Mouse (Mus musculus): ENCODE measurements around the gene Ptprcap. TPM values are rescaled to one million over a fixed set of nuclear protein-coding genes. Genes with fewer than 3 reads are reported as not detected.

The Ptprcap gene
- total RNA-seq, 2 experiments from 2014 or later, result 0.49 to 2.0 TPM

DNA sequence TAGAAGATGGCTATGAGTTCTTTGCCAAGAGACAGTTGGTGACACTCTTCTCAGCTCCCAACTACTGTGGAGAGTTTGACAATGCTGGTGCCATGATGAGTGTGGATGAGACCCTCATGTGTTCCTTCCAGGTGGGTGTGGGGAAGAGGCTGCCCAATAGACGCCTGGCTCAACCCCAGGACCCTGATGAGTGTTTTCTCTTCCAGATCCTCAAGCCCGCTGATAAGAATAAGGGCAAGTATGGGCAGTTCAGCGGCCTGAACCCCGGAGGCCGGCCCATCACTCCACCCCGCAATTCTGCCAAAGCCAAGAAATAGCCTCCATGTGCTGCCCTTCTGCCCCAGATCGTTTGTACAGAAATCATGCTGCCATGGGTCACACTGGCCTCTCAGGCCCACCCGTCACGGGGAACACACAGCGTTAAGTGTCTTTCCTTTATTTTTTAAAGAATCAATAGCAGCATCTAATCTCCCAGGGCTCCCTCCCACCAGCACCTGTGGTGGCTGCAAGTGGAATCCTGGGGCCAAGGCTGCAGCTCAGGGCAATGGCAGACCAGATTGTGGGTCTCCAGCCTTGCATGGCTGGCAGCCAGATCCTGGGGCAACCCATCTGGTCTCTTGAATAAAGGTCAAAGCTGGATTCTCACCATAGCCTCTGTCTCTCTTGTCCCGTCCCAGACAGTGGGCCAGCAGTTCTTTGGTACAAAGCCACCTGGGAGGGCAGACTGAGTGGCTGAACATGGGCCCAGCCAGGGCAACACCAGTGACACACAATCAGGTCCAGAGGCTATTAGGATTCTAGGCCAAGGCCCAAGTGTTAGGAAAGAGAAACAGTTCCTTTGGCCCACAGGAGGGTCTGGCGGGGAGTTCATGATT lies 41.6 kb downstream of the Ptprcap start:
- no peak for DNase-seq

- no peak for DNase-seq
Measured at GRCm38 (mm10) chr19:4196048-4196447, 42.6 kb downstream of the Ptprcap start.

DNA sequence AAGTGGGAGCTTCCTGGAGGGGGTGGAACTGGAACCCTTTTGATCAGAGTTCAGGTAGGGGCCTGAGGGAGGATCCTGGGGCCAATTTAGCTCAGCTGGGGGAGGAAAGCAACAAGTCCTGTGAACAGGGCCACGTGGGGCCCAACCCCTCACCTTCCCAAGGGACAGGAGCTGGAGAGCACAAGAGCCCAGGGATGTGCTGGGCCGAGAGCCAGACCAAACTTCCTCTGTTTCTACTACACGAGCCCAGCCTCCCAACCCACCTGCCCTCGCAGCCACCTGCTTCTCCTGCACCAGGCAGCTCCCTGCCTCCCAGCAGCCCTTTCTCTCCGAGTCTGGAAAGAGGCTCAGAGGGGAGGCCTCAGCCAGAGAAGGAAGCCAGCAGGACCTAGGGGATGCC lies 43.1 kb downstream of the Ptprcap start:
- no peak for DNase-seq

DNA sequence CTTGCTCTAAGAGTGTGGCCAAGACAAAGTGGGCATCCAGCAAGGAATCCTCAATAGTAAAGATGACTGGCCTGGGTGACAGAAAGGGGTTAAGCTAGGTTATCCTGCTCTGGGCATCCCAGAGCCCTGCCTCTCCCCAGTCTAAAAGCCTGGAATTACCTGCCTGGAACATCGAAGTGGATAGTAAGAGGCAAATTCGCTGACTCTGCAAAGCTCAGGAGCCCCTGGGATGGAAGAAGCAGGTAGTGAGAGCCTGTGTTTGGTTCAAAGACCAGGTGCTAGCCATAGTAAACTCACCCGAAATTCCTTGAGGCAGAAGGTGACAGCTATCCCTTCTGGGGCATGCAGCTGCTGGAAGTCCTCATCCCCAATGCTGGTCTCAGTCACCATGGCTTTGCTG lies 43.8 kb downstream of the Ptprcap start:
- no peak for DNase-seq

- DNase-seq, result peak; percentile 95
Measured at GRCm38 (mm10) chr19:4201291-4201909, 48.0 kb downstream of the Ptprcap start, which contains the start of gene Rad9a. Rad9a (minus strand) TSS chr19:4201662.

- DNase-seq, result no peak
Measured at GRCm38 (mm10) chr19:4202149-4202548, 48.7 kb downstream of the Ptprcap start.

DNA sequence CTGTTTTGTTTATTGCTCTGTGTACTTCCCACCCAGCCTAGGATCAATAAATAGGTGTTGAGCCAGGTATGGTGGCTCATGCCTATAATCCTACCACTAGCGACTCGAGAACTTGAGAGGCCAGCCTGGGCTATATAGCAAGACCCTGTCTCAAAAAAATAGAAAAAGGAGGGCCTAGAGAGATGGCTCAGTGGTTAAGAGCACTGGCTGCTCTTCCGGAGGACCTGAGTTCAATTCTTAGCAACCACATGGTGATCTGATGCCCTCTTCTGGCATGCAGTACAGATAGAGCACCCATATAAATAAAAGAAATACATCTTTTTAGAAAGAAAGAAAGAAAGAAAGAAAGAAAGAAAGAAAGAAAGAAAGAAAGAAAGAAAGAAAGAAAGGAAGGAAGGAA lies 49.7 kb downstream of the Ptprcap start:
- DNase-seq, result no peak

GRCm38 (mm10) chr19:4203604-4204326 lies 50.4 kb downstream of the Ptprcap start:
- DNase-seq, result no peak

- DNase-seq, result no peak
Measured at GRCm38 (mm10) chr19:4204889-4205288, 51.5 kb downstream of the Ptprcap start.

Other genes with a start within 250 kb of the Ptprcap start
- 10 to 100 TPM; 13.6 to 31.1 TPM for gene Tcirg1, start 246.5 kb upstream of the Ptprcap start, total RNA-seq (2021)
- gene Ndufs8, start 240.8 kb upstream of the Ptprcap start, total RNA-seq (2021), result 100 to 1,000 TPM; 181 to 205 TPM
- 1 to 10 TPM; 4.2 to 5.7 TPM for gene Aldh3b1, start 223.8 kb upstream of the Ptprcap start, total RNA-seq (2021)
- gene Unc93b1, start 218.4 kb upstream of the Ptprcap start, total RNA-seq (2021), result 10 to 100 TPM; 19.6 to 20.1 TPM
- gene Aldh3b3, start 195.0 kb upstream of the Ptprcap start, total RNA-seq (2021), result not detected
- 1 to 10 TPM in 1 of 2 experiments, under 1 TPM in 1; 0.63 to 1.0 TPM for gene Aldh3b2, start 181.3 kb upstream of the Ptprcap start, total RNA-seq (2021)
- gene Acy3, start 167.0 kb upstream of the Ptprcap start, total RNA-seq (2021), result 1 to 10 TPM; 4.8 to 5.3 TPM
- gene Tbx10, start 160.9 kb upstream of the Ptprcap start, total RNA-seq (2021), result not detected
- 10 to 100 TPM; 18.3 to 20.2 TPM for gene Nudt8, start 153.0 kb upstream of the Ptprcap start, total RNA-seq (2021)
- under 1 TPM; 0.23 to 0.47 TPM for gene Gm49405, start 153.0 kb upstream of the Ptprcap start, total RNA-seq (2021)
- 1 to 10 TPM in 1 of 2 experiments, under 1 TPM in 1; 0.66 to 1.2 TPM for gene Doc2g, start 150.3 kb upstream of the Ptprcap start, total RNA-seq (2021)
- gene Ndufv1, start 140.8 kb upstream of the Ptprcap start, total RNA-seq (2021), result 100 to 1,000 TPM; 297 to 355 TPM
- gene Gstp1, start 115.6 kb upstream of the Ptprcap start, total RNA-seq (2021), result 100 to 1,000 TPM; 220 to 231 TPM
- gene Gstp2, start 107.6 kb upstream of the Ptprcap start, total RNA-seq (2021), result 10 to 100 TPM; 61.6 to 63.6 TPM
- gene Gstp3, start 94.0 kb upstream of the Ptprcap start, total RNA-seq (2021), result under 1 TPM in 1 of 2 experiments, not detected in 1; 0.79 TPM
- not detected for gene Cabp2, start 72.0 kb upstream of the Ptprcap start, total RNA-seq (2021)
- 10 to 100 TPM; 18.1 to 18.2 TPM for gene Cdk2ap2, start 56.4 kb upstream of the Ptprcap start, total RNA-seq (2021)
- gene Pitpnm1, start 53.6 kb upstream of the Ptprcap start, total RNA-seq (2021), result 1 to 10 TPM; 4.2 to 5.5 TPM
- gene Aip, start 27.7 kb upstream of the Ptprcap start, total RNA-seq (2021), result 10 to 100 TPM; 46.5 to 47.1 TPM
- not detected for gene Gpr152, start 13.8 kb upstream of the Ptprcap start, total RNA-seq (2021)
- gene Cabp4, start 9.6 kb upstream of the Ptprcap start, total RNA-seq (2021), result not detected
- 10 to 100 TPM; 41.1 to 48.6 TPM for gene Coro1b, start 5.0 kb upstream of the Ptprcap start, total RNA-seq (2021)
- gene Rps6kb2, start 9.8 kb downstream of the Ptprcap start, total RNA-seq (2021), result 10 to 100 TPM; 25.3 to 30.9 TPM
- gene Carns1, start 21.9 kb downstream of the Ptprcap start, total RNA-seq (2021), result 10 to 100 TPM; 33.1 to 47.1 TPM
- gene Tbc1d10c, start 37.7 kb downstream of the Ptprcap start, total RNA-seq (2021), result 1 to 10 TPM; 3.2 to 3.8 TPM
- 100 to 1,000 TPM; 339 to 348 TPM for gene Ppp1ca, start 38.5 kb downstream of the Ptprcap start, total RNA-seq (2021)
- gene Rad9a, start 48.1 kb downstream of the Ptprcap start, total RNA-seq (2021), result 1 to 10 TPM; 4.1 to 6.0 TPM
- gene Clcf1, start 60.6 kb downstream of the Ptprcap start, total RNA-seq (2021), result 1 to 10 TPM in 1 of 2 experiments, under 1 TPM in 1; 0.47 to 2.2 TPM
- gene AC109138.7, start 60.8 kb downstream of the Ptprcap start, total RNA-seq (2021), result not detected
- 10 to 100 TPM; 26.1 to 31.9 TPM for gene Pold4, start 78.3 kb downstream of the Ptprcap start, total RNA-seq (2021)
- 1 to 10 TPM; 4.9 to 6.3 TPM for gene Ssh3, start 115.6 kb downstream of the Ptprcap start, total RNA-seq (2021)
- gene Ankrd13d, start 129.5 kb downstream of the Ptprcap start, total RNA-seq (2021), result 1 to 10 TPM; 1.2 to 1.3 TPM
- 10 to 100 TPM; 28.1 to 41.2 TPM for gene Grk2, start 152.6 kb downstream of the Ptprcap start, total RNA-seq (2021)
- gene Kdm2a, start 244.7 kb downstream of the Ptprcap start, total RNA-seq (2021), result 10 to 100 TPM; 37.8 to 51.9 TPM